Mouse (Mus musculus): ENCODE measurements at regions not wholly inside any gene's neighbourhood (a gene's known extent, or its start where the extent isn't known, plus 50 kb on each side); places are given as distances from the start of the nearest gene placed in this dataset.

GRCm38 (mm10) chr4:127639765-127640164 is 281.8 kb upstream of the Gjb5 start:
- H3K4me3 ChIP-seq (ENCODE audit: insufficient read depth, low read depth, low read length): no peak overlapping the region
- TF ChIP-seq POLR2A (IDR thresholded peaks at IDR 0.05; ENCODE audit: insufficient read depth, low read depth, low read length) (no peak), CTCF (IDR thresholded peaks at IDR 0.05; ENCODE audit: insufficient read depth, low read depth, low read length) (no peak)
- 91% methylated on average over 3 of the region's 3 CpGs for WGBS
- peaks cover 33% of the 10 kb centered on the region for H3K4me1 ChIP-seq (ENCODE audit: control insufficient read depth, insufficient read depth, low read length)
- H3K27ac ChIP-seq (ENCODE audit: insufficient read depth, low read depth, low read length): no peak overlapping the region

- H3K4me1 ChIP-seq (ENCODE audit: control insufficient read depth, insufficient read depth, low read length): peaks cover 31% of the 10 kb centered on the region
- no peak overlapping the region for H3K27ac ChIP-seq (ENCODE audit: insufficient read depth, low read depth, low read length)
- WGBS: 37% methylated on average over 11 of the region's 11 CpGs
- H3K4me3 ChIP-seq (ENCODE audit: insufficient read depth, low read depth, low read length): no peak overlapping the region
- TF ChIP-seq CTCF (IDR thresholded peaks at IDR 0.05; ENCODE audit: insufficient read depth, low read depth, low read length) (no peak), POLR2A (IDR thresholded peaks at IDR 0.05; ENCODE audit: insufficient read depth, low read depth, low read length) (no peak)
Measured at GRCm38 (mm10) chr4:127636934-127637333, 279.0 kb upstream of the Gjb5 start.

DNA sequence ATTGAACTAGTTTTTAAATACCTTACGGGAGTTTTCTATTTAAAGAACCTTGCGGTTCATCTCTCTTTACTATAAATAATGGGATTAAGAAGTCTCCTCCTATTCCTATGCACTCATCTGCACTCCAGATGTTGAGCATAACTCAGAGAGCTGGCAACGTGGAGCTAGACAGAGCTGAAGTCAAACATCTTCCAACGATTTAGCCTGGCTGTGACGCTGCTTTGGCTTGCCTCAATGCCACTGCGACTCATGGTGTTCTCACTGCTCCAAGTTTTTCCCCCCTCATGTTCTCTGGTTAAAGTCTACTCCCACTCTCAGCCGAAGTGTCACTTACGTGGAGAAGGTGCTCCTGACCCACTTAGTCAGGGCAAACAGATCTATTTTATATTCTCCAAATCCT is 277.3 kb upstream of the Gjb5 start:
- WGBS: 58% methylated on average over 8 of the region's 8 CpGs

GRCm38 (mm10) chr4:127619870-127620269 is 261.9 kb upstream of the Gjb5 start:
- no peaks in the 10 kb centered on the region for H3K4me1 ChIP-seq (ENCODE audit: control insufficient read depth, insufficient read depth, low read length)
- no peak for TF ChIP-seq POLR2A (IDR thresholded peaks at IDR 0.05; ENCODE audit: insufficient read depth, low read depth, low read length)
- 59% methylated on average over 14 of the region's 14 CpGs for WGBS
- H3K27ac ChIP-seq (ENCODE audit: insufficient read depth, low read depth, low read length): no peak overlapping the region
- no peak overlapping the region for H3K4me3 ChIP-seq (ENCODE audit: insufficient read depth, low read depth, low read length)

More for the DNA sequence above, 277.3 kb upstream of the Gjb5 start:
- Histone ChIP-seq H3K4me1 (ENCODE audit: control insufficient read depth, insufficient read depth, low read length) (peaks cover 18% of the 10 kb centered on the region), H3K27ac (ENCODE audit: insufficient read depth, low read depth, low read length) (no peak overlapping the region), H3K4me3 (ENCODE audit: insufficient read depth, low read depth, low read length) (no peak overlapping the region)
- no peak for TF ChIP-seq POLR2A (IDR thresholded peaks at IDR 0.05; ENCODE audit: insufficient read depth, low read depth, low read length)
- no peak for TF ChIP-seq CTCF (IDR thresholded peaks at IDR 0.05; ENCODE audit: insufficient read depth, low read depth, low read length)

DNA sequence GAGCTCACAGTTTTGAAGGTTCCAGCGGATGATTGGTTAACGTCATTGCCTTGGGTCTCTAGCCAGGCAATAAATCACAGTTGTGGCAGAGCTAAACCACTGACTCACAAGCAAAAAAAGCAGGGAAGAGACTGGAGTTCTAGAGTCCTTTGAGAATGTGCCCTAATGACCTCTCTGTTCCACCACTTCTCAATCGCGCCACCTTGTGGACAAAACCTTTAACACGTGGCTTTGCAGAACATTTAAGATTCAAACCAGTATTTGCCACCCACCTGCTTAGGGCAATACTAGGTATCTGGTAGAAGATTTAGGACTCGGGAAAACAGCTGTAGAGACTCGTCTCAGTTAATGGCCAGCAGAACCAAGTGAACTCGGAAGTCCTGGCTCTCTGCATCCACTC is 254.8 kb upstream of the Gjb5 start:
- Histone ChIP-seq H3K4me1 (ENCODE audit: control insufficient read depth, insufficient read depth, low read length) (no peaks in the 10 kb centered on the region), H3K4me3 (ENCODE audit: insufficient read depth, low read depth, low read length) (no peak overlapping the region), H3K27ac (ENCODE audit: insufficient read depth, low read depth, low read length) (no peak overlapping the region)
- WGBS: 64% methylated on average over 8 of the region's 8 CpGs
- no peak for TF ChIP-seq CTCF (IDR thresholded peaks at IDR 0.05; ENCODE audit: insufficient read depth, low read depth, low read length)
- no peak for TF ChIP-seq POLR2A (IDR thresholded peaks at IDR 0.05; ENCODE audit: insufficient read depth, low read depth, low read length)

- no peak overlapping the region for H3K27ac ChIP-seq (ENCODE audit: insufficient read depth, low read depth, low read length)
- no peak for TF ChIP-seq CTCF (IDR thresholded peaks at IDR 0.05; ENCODE audit: insufficient read depth, low read depth, low read length)
- TF ChIP-seq POLR2A (IDR thresholded peaks at IDR 0.05; ENCODE audit: insufficient read depth, low read depth, low read length): no peak
Measured at GRCm38 (mm10) chr4:127600919-127601318, 242.9 kb upstream of the Gjb5 start.

DNA sequence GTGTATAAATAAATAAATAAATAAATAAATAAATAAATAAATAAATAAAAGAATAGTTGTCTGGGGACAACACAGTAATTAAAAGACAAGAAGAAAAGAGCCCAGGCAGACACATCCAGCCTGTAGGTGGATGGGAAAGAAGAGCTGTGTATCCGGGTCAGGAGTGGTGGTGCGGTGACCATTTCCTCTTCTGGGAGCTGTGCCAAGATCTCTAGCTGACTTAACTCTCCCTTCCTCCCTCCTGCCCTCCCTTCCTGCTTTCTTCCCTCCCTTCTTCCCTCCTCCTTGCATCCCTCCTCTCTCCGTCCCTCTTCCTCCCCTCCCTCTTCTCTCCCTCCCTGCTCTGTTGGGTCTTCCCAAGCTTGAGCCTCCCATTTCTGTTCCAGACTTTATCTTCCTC is 240.6 kb upstream of the Gjb5 start:
- Histone ChIP-seq H3K4me3 (ENCODE audit: insufficient read depth, low read depth, low read length) (no peak overlapping the region), H3K27ac (ENCODE audit: insufficient read depth, low read depth, low read length) (no peak overlapping the region), H3K4me1 (ENCODE audit: control insufficient read depth, insufficient read depth, low read length) (no peaks in the 10 kb centered on the region)
- WGBS: 59% methylated on average over 3 of the region's 3 CpGs
- TF ChIP-seq POLR2A (IDR thresholded peaks at IDR 0.05; ENCODE audit: insufficient read depth, low read depth, low read length) (no peak), CTCF (IDR thresholded peaks at IDR 0.05; ENCODE audit: insufficient read depth, low read depth, low read length) (no peak)

More at GRCm38 (mm10) chr4:127600919-127601318, 242.9 kb upstream of the Gjb5 start:
- H3K4me3 ChIP-seq (ENCODE audit: insufficient read depth, low read depth, low read length): no peak overlapping the region
- no peaks in the 10 kb centered on the region for H3K4me1 ChIP-seq (ENCODE audit: control insufficient read depth, insufficient read depth, low read length)
- WGBS: 61% methylated on average over 8 of the region's 8 CpGs

DNA sequence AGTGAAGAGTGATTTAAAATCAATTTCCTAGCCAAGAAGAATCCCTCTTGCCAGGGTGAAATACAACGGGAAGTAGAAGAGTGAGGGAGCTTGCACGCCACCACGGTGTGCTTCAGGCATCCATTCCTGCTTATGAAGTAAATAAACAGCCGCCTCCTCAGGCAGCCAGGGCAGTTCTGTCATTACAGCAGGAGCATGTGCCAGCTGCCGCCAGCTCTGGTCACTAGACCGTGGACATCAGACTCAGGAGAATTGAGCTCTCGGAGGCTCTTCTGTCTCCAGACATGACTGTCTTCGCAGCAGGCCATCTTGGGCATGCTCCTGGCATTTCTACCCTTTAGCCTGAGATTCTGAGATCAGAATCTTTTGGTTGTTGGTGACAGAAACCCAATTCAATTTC is 236.1 kb upstream of the Gjb5 start:
- no peak overlapping the region for H3K4me3 ChIP-seq (ENCODE audit: insufficient read depth, low read depth, low read length)
- 75% methylated on average over 8 of the region's 8 CpGs for WGBS
- no peak overlapping the region for H3K27ac ChIP-seq (ENCODE audit: insufficient read depth, low read depth, low read length)
- no peaks in the 10 kb centered on the region for H3K4me1 ChIP-seq (ENCODE audit: control insufficient read depth, insufficient read depth, low read length)
- no peak for TF ChIP-seq POLR2A (IDR thresholded peaks at IDR 0.05; ENCODE audit: insufficient read depth, low read depth, low read length)
- no peak for TF ChIP-seq CTCF (IDR thresholded peaks at IDR 0.05; ENCODE audit: insufficient read depth, low read depth, low read length)

DNA sequence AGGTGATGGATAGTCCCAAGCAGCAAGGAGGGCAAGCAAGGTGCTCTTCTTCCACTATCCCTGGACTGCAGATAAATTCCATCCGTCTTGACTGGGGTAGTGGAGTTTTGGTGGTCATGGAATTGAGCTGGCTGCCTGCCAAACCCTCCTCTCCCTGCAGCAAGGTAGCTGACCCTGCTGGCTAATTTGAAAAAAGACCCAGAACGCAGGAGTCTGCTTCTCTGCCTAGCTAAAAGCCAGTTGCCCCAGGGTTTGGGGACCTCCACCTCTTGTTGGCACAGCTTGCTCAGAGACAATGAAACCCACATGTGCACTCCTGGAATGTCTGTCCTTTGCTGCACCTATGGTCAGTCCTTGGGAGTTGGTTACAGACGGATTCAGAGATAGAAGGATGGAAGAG is 233.6 kb upstream of the Gjb5 start:
- H3K4me1 ChIP-seq (ENCODE audit: control insufficient read depth, insufficient read depth, low read length): no peaks in the 10 kb centered on the region
- H3K27ac ChIP-seq (ENCODE audit: insufficient read depth, low read depth, low read length): no peak overlapping the region
- TF ChIP-seq CTCF (IDR thresholded peaks at IDR 0.05; ENCODE audit: insufficient read depth, low read depth, low read length): no peak
- no peak for TF ChIP-seq POLR2A (IDR thresholded peaks at IDR 0.05; ENCODE audit: insufficient read depth, low read depth, low read length)
- WGBS: 74% methylated on average over 3 of the region's 3 CpGs
- no peak overlapping the region for H3K4me3 ChIP-seq (ENCODE audit: insufficient read depth, low read depth, low read length)

- H3K4me3 ChIP-seq (ENCODE audit: insufficient read depth, low read depth, low read length): no peak overlapping the region
- WGBS: 91% methylated on average over 4 of the region's 4 CpGs
- TF ChIP-seq POLR2A (IDR thresholded peaks at IDR 0.05; ENCODE audit: insufficient read depth, low read depth, low read length) (no peak), CTCF (IDR thresholded peaks at IDR 0.05; ENCODE audit: insufficient read depth, low read depth, low read length) (no peak)
- H3K4me1 ChIP-seq (ENCODE audit: control insufficient read depth, insufficient read depth, low read length): no peaks in the 10 kb centered on the region
- H3K27ac ChIP-seq (ENCODE audit: insufficient read depth, low read depth, low read length): no peak overlapping the region
Measured at GRCm38 (mm10) chr4:127586822-127587221, 228.8 kb upstream of the Gjb5 start.
